Mouse (Mus musculus) E14TG2a.4 (cell line): ENCODE data around the gene Usp7.

ENCODE experiments used
- H3K27me3 ChIP-seq: 2 replicates; pipeline ENCODE4 v1.6.1; 2014; ENCODE audit warnings: low read length, control low read depth; ENCODE audit not compliant: insufficient read depth
- H3K36me3 ChIP-seq: 2 replicates; pipeline ENCODE4 v1.6.1; 2014; ENCODE audit warnings: low read length, control low read depth; ENCODE audit not compliant: insufficient read depth
- H3K4me1 ChIP-seq: replicated peaks from 2 replicates; pipeline ENCODE4 v1.6.1; 2014; ENCODE audit warnings: low read depth, low read length, control low read depth
- H3K4me3 ChIP-seq: replicated peaks from 2 replicates; pipeline ENCODE4 v1.5.1; 2014; ENCODE audit warnings: mild to moderate bottlenecking, low read length
- H3K9me3 ChIP-seq: 2 replicates; pipeline ENCODE4 v1.6.1; 2014; ENCODE audit warnings: low read length, control low read depth
- CTCF ChIP-seq: conservative IDR thresholded peaks from 2 replicates; pipeline ENCODE4 v1.5.1; 2014; ENCODE audit warnings: low read length
- NANOG ChIP-seq: IDR thresholded peaks from 2 replicates; pipeline ENCODE4 v1.6.1; 2014; ENCODE audit warnings: borderline replicate concordance, low read length, mixed read lengths
- POU5F1 ChIP-seq: IDR thresholded peaks from 2 replicates; pipeline ENCODE4 v1.6.1; 2014; ENCODE audit warnings: low read length, borderline replicate concordance

Usp7 gene

GRCm38 (mm10) chr16:8700586-8700985 is 91.5 kb downstream of the Usp7 start:
- H3K9me3 ChIP-seq: no peaks in the 10 kb centered on the region
- peaks cover 100% of the 10 kb centered on the region for H3K36me3 ChIP-seq
- no peaks in the 10 kb centered on the region for H3K27me3 ChIP-seq
- no peak overlapping the region for H3K4me3 ChIP-seq
- TF ChIP-seq NANOG: no peak
- no peak for TF ChIP-seq CTCF
- no peak for TF ChIP-seq POU5F1
- peaks cover 37% of the 10 kb centered on the region for H3K4me1 ChIP-seq

GRCm38 (mm10) chr16:8699556-8699955 is 92.6 kb downstream of the Usp7 start:
- H3K36me3 ChIP-seq: peaks cover 100% of the 10 kb centered on the region
- H3K4me3 ChIP-seq: no peak overlapping the region
- TF ChIP-seq POU5F1 (no peak), NANOG (no peak), CTCF (no peak)
- H3K27me3 ChIP-seq: no peaks in the 10 kb centered on the region
- H3K9me3 ChIP-seq: no peaks in the 10 kb centered on the region
- peaks cover 34% of the 10 kb centered on the region for H3K4me1 ChIP-seq

- Histone ChIP-seq H3K4me3 (no peak overlapping the region), H3K27me3 (no peaks in the 10 kb centered on the region), H3K9me3 (no peaks in the 10 kb centered on the region), H3K36me3 (peaks cover 100% of the 10 kb centered on the region), H3K4me1 (peaks cover 77% of the 10 kb centered on the region)
- TF ChIP-seq CTCF (no peak), POU5F1 (no peak), NANOG (no peak)
These were observed 100.9 kb downstream of the Usp7 start for GRCm38 (mm10) chr16:8691206-8691605.

- Histone ChIP-seq H3K36me3 (peaks cover 97% of the 10 kb centered on the region), H3K4me1 (peaks cover 83% of the 10 kb centered on the region), H3K4me3 (no peak overlapping the region), H3K9me3 (no peaks in the 10 kb centered on the region), H3K27me3 (no peaks in the 10 kb centered on the region)
- TF ChIP-seq POU5F1 (no peak), CTCF (no peak), NANOG (no peak)
These were observed 102.0 kb downstream of the Usp7 start for GRCm38 (mm10) chr16:8689979-8690656.

DNA sequence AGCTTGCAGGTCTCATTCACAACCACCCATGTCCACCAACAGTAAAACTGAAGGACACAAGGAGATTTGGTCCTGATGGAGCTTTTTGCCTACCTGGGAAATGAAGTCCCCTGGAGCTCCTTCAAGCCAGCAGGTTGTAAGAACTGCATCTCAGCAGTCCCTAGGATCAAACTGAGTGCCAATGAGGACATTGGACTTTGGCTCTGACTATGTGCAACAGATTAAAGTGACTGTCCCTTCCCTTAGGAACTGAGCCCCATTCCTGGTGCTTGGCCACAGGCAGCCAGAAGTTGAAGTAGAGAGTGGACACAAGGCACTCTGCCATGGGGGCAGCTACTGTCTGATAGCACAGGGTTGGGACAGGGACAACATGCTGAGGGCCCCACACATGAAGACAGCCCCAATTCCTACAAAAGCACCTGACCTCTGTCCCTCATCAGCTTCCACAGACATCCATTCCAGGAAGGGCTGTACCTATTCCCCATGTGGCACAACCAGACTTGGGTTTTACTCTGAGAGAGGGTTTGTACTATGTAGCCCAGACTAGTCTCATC is 104.5 kb downstream of the Usp7 start:
- no peak for TF ChIP-seq NANOG
- TF ChIP-seq POU5F1: no peak
- TF ChIP-seq CTCF: no peak
- no peaks in the 10 kb centered on the region for H3K27me3 ChIP-seq
- peaks cover 85% of the 10 kb centered on the region for H3K4me1 ChIP-seq
- no peak overlapping the region for H3K4me3 ChIP-seq
- peaks cover 97% of the 10 kb centered on the region for H3K36me3 ChIP-seq
- H3K9me3 ChIP-seq: peaks cover 7% of the 10 kb centered on the region

DNA sequence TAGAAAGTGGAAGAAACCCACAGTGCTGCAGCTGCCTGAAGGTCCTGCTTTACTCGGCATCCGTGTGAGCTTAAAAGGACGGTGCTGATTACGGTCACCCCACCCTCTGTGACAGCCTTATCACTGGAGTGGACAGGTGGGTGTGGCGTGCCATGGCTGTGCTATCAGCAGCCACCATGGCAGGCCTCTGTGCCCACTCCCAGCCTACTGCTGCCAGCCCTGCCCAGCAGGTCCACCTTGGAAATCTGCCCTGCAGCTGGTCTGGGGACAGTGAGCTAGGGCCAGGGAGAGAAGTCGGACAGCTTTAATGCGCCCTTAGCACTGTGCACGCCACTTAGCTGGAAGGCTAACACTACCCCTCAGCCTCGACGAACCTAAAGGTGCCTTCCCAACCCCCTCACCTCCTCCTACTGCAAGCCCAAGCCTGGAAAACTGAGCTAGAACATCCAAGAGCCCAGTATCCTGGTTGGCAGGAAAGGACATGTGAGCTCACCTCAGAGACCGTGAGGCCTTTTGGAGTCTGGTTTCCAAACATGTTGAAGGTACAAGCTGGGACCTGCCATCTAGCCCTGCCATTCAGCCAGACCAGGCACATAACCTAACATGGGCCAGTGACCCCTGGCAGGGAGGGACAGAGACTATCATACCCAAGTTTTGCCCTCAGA is 105.1 kb downstream of the Usp7 start:
- TF ChIP-seq CTCF (no peak), POU5F1 (no peak), NANOG (no peak)
- peaks cover 10% of the 10 kb centered on the region for H3K9me3 ChIP-seq
- peaks cover 97% of the 10 kb centered on the region for H3K36me3 ChIP-seq
- no peak overlapping the region for H3K4me3 ChIP-seq
- H3K4me1 ChIP-seq: peaks cover 80% of the 10 kb centered on the region
- H3K27me3 ChIP-seq: no peaks in the 10 kb centered on the region

GRCm38 (mm10) chr16:8686121-8686870 is 105.8 kb downstream of the Usp7 start:
- peaks cover 73% of the 10 kb centered on the region for H3K4me1 ChIP-seq
- no peak overlapping the region for H3K4me3 ChIP-seq
- H3K36me3 ChIP-seq: peaks cover 89% of the 10 kb centered on the region
- TF ChIP-seq POU5F1 (no peak), NANOG (no peak), CTCF (peak; percentile 89)
- H3K27me3 ChIP-seq: no peaks in the 10 kb centered on the region
- peaks cover 10% of the 10 kb centered on the region for H3K9me3 ChIP-seq

DNA sequence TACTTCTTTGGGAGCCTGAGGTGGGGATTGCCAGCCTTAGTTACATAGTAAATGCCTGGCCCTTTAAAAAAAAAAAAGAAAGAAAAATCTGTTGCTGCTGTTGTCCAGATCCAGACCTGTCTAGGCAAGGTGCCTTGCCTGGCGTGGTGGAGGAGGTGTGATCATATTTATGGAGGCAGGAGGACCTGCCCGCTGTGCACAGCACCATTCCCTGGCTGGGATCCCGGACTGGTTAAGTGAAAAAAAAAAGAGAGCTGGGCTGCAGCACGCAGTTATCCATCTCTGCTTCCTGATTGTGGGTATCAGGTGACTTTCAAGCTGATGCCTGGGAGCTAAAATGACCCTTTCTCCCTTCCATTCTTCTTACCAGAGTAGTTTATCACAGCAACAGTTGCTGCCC is 107.0 kb downstream of the Usp7 start:
- H3K36me3 ChIP-seq: peaks cover 77% of the 10 kb centered on the region
- peaks cover 10% of the 10 kb centered on the region for H3K9me3 ChIP-seq
- TF ChIP-seq POU5F1: no peak
- TF ChIP-seq NANOG: no peak
- TF ChIP-seq CTCF: no peak
- H3K4me1 ChIP-seq: peaks cover 64% of the 10 kb centered on the region
- H3K27me3 ChIP-seq: no peaks in the 10 kb centered on the region
- H3K4me3 ChIP-seq: no peak overlapping the region
